Mouse (Mus musculus): ENCODE measurements around the gene Prps1.
"Not testable (repeated sequence)": the region's sequence is repeated elsewhere in the genome, so short reads cannot be mapped to it uniquely, and the experiment has no call there.

The Prps1 gene

DNA sequence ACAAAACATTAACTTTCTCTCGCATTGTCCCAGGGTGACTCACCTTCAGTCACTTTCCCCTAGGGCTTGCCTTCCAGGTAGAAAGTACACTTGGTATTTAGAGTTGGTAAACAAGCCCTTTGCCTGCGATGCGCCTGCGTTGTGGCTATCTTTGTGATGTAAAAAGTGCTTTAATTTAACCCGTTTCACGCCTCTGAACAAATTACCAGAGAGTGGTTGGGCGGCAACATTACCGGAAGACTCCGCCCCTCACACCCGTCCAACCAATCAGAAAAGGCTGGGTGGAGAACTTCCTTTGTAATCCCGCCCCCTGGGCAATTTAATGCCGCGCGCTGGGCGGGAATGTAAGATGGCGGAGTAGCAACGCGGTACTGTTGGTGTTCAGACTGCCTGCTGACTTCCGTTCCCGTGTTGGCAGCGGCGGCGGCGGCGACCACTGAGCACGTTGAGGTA is at the start of gene Prps1:
Gene Prps1, plus strand, starts transcription at position 335 of the 453 bp plus-strand sequence.
- DNase-seq (ENCODE audit: low read depth, low spot score), result peak; percentile 91

- no peak for DNase-seq (ENCODE audit: low read depth, low spot score)
Observed at GRCm38 (mm10) chrX:140407593-140407992, 48.8 kb upstream of the Prps1 start.

GRCm38 (mm10) chrX:140418467-140418866 is 37.9 kb upstream of the Prps1 start:
- no peak for DNase-seq (ENCODE audit: low read depth, low spot score)

DNA sequence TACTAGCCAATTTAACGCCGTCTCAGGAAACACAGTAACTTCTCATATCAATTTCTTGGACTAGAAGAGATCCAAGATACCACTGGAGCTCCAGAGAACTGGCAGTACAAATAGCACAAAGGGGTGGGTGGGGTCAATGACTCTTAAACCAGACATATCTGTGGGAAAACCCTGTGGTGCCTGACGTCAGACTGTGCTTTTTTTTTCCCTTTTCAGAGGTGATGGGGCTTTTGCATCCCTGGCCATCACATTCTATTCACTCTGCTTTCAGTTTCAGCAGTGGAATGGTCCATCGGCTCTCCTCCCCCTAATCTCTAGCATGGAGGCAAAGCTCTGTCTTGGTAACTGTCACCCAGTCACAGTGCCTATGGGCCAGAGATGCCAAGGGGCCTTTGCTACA is 29.3 kb upstream of the Prps1 start:
- DNase-seq (ENCODE audit: low read depth, low spot score), result no peak

- peak; percentile 67 for DNase-seq (ENCODE audit: low read depth, low spot score)
Observed at GRCm38 (mm10) chrX:140428252-140428651, 28.2 kb upstream of the Prps1 start.

GRCm38 (mm10) chrX:140429985-140430384 is 26.4 kb upstream of the Prps1 start:
- no peak for DNase-seq (ENCODE audit: low read depth, low spot score)

DNA sequence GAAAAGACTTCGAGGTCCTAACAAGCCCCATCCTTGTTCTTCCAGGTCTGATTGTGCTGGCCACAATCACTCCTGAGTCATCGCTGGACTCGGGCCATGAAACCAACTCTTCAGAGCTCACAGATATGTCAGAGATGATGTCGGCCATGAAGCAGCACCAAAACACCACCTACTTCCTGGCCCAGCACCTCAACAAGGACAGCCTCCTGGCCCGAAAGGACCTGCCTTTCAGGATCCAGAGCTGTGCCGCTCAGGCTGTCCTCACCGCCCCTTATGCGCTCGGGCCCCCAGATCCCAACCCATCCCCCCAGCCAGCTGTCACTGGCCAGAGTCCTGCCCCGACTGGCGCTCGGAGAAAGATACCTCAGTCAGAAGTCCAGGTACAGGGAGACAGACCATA is 25.9 kb upstream of the Prps1 start:
- DNase-seq (ENCODE audit: low read depth, low spot score), result no peak

DNA sequence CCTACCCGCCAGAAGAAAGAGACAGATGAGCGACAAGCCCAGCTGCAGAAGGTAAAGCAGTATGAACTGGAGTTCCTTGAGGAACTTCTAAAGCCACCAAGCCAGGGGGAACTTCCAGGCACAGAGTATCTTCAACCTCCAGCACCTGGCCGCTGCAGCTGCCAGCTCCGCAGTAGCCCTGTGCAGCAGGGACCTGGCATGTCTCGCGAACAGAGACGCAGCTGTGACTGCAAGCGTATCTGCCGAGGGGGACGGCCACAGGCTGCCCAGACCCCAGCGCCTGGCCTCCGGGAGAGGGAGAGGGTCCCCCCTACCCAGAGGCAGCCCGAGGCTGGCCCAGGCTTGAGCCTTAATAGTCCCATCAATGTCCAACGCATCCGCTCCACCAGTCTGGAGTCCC is 24.4 kb upstream of the Prps1 start:
- no peak for DNase-seq (ENCODE audit: low read depth, low spot score)

- no peak for DNase-seq (ENCODE audit: low read depth, low spot score)
Observed at GRCm38 (mm10) chrX:140432786-140433185, 23.6 kb upstream of the Prps1 start.

DNA sequence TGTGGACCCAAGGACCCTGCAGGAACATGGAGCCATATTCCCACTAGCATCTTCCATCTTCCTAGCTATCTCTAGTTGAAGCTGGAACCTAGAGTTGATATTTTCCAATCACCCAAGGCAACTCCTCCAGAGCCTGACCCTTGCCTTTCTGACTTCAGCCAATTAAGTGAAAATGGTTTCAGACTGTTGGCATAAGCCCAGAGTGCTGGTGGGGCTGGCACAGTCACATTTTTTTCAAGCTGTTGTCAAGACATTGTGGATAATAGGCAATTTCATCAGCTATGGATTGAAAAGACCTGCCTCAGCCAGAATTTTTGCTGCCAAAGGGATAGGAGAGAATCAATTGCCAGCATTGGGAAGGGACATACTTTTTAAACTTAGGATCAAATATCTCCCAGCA is 18.5 kb upstream of the Prps1 start:
- DNase-seq (ENCODE audit: low read depth, low spot score), result no peak

DNA sequence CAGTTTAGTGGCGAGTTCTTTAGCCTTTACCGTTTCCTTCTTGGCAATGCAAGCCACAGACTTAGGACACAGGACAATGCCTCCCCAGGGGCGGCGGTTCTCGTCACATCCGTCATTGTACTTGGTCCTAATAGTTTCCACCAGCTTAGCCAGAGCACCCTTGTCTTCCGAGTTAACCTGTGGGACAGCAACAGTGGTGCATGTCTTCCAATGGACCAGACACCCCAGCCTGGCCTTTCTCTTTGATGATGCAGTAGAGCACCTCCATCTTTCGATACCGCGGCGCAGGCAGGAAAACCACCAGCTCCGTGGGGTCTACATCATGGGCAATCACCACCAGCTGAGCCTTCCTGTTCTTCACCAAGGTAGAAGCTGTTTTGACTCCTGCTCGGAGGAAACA is 10.9 kb upstream of the Prps1 start:
- no peak for DNase-seq (ENCODE audit: low read depth, low spot score)

DNA sequence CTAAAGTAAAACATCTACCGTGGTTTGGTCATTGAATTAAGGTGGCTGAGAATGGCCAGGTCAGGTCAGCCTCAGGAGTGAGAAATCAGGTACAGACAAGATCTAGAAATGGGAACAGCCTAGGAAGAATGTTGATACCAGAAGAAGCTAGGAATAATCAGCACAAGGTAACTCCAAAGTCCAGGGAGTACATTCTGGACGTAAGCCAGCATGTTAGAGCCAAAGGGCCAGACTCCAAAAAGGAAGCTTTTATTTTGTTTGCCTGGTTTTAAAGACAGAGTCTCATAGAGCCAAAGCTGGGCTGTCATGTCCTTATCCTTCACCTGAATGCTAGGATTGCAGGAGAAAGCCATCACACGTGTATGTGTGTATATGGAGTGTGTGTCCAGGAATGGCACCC is 6.3 kb upstream of the Prps1 start:
- DNase-seq (ENCODE audit: low read depth, low spot score), result no peak

DNA sequence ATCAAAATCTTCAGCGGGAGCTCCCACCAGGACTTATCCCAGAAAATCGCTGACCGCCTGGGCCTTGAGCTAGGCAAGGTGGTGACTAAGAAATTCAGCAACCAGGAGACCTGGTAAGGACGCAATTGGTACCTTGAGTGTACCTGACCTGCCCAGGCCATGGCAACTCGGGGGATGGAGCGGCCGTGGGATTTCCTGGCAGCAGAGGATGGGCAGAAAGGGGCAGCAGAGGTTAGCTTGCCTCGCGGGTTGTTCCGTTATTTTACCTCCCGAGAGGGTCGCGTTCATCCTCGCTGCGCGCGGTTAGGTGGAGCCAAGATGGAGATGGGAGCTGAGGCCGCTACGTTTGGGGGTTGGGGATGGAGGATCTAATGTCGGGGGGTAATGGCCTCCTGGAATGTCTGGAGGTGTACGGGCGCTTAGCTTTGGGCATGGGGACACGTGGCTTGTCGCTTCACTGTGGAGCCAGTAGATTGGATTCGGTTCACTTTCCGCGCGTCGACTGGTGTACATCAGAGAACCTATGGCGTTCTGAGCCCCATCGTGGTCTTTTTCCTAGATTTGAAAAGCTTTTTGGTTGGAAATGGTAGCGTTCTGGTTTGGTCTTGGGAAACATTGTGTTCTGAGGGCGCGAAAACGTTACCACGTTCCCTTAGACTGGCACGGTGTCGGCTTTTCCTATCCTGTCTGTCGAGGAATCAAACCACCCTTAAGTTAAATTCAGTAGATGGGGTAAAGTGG is 508 bp downstream of the Prps1 start:
- DNase-seq (ENCODE audit: low read depth, low spot score), result no peak

GRCm38 (mm10) chrX:140457502-140457901 is 1.1 kb downstream of the Prps1 start:
- no peak for DNase-seq (ENCODE audit: low read depth, low spot score)

GRCm38 (mm10) chrX:140478231-140478630 is 21.8 kb downstream of the Prps1 start:
- no peak for DNase-seq (ENCODE audit: low read depth, low spot score)

DNA sequence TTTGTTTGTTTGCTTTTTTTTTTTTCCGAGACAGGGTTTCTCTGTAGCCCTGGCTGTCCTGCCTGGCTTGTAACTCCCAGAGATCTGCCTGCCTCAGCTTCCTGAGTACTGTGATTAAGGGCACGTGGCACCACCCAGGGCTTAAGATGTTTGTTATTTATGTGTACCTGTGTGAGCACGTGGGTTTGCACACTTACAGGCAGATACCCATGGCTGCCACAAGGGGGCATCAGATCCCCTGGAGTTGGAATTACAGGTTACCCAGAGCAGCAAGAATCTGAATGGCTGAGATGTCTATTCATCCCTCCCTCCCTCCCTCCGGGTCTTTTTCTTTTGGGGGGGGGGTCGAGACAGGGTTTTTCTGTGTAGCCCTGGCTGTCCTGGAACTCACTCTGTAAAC is 22.8 kb downstream of the Prps1 start:
- peak; percentile 62 for DNase-seq (ENCODE audit: low read depth, low spot score)

DNA sequence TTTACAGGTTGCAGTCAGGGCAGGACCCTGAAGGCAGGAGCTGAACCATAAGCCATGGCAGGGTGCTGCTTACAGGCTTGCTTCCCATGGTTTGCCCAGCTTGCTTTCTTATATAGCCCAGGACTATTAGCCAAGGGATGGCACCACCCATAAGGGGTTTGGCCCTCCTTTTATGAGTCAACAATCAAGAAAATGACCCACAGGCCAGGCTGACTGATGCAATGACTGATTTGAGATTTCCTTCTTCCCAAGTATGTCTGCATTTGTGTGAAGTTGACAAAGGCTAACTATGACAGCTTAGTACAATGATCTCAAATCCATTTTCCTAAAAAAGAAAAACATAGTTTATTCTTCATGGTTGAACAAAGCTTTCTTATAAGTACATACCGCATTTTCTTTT is 32.8 kb downstream of the Prps1 start:
- no peak for DNase-seq (ENCODE audit: low read depth, low spot score)

DNA sequence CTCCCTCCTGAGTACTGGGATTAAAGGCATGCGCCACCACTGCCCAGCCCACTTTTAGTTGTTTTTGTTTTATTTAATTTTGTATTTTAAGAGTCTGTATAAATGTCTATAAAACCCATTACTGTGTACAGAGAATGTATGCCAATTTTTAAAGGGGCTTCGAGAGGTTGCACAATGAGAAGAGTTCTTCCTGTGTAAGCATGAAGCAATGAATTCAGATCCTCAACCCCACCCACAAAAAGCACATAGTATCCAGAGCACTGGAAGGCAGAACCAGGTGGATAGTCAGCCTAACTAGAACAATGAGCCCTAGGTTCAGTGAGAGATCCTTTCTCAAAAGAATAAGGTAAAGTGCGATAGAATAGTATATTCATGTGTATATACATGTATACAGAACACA is 33.8 kb downstream of the Prps1 start:
- DNase-seq (ENCODE audit: low read depth, low spot score), result no peak

GRCm38 (mm10) chrX:140491884-140492571 is 35.6 kb downstream of the Prps1 start:
- DNase-seq (ENCODE audit: low read depth, low spot score), result peak; percentile 34

DNA sequence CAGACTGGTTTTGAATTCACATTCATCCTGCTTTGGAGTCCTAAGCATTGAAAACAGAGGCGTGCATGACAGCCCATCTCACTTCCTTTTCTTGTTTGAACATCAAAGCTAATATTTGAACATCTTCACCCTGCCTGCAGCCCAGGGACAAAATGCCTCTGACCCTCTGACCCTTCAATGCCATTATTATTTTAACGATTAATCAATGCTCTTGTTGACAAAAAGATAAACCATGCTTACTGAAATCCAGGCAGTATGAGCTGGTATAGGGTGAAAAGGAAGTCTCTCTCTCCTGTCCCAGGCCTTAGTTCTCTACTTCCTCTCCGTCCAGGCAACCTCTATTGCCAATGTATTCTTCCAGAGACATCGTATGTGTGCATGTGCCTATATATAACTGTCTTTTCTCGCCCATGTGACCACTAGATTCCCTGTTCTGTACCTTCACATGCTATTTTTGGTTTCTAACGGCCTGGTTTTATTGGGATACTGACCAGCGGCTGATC is 37.2 kb downstream of the Prps1 start:
- DNase-seq (ENCODE audit: low read depth, low spot score), result no peak

DNA sequence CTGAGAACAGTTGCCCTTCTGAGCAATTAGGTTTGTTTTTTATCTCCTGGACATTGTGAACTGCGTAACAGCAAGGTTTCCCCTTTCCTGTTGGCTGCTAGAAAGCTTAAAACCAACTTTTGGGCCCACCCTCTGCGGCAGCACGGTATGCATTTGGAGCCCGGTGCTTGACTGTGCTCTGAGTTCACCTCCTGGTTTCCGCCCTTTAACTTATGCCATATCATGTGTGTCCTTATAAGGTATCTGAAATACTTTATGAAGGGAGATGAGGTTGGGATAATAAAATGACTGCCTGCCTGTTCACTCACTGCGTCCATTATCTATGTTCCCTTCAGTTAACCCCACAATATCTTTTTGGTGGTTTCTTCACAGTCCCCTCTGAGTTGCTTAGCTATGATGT is 37.8 kb downstream of the Prps1 start:
- no peak for DNase-seq (ENCODE audit: low read depth, low spot score)

GRCm38 (mm10) chrX:140498431-140498830 is 42.0 kb downstream of the Prps1 start:
- not testable (repeated sequence) for DNase-seq (ENCODE audit: low read depth, low spot score)

- no peak for DNase-seq (ENCODE audit: low read depth, low spot score)
Observed at GRCm38 (mm10) chrX:140500306-140500705, 43.9 kb downstream of the Prps1 start.
